Mouse (Mus musculus) MEL (cell line): ENCODE measurements at regions not wholly inside any gene's neighbourhood (a gene's known extent, or its start where the extent isn't known, plus 50 kb on each side); places are given as distances from the start of the nearest gene placed in this dataset.
A peak's percentile ranks its signal among the peaks of the same experiment; 100 is the strongest.

Experiments
- DNase-seq: peaks from one replicate; pipeline ENCODE4 v3.0.0; 2011; ENCODE audit warnings: low read depth, low spot score
- H3K27ac ChIP-seq: 2 replicates; pipeline ENCODE4 v1.5.1; 2012; ENCODE audit warnings: low read depth, mild to moderate bottlenecking, control low read depth, low read length, moderate library complexity; ENCODE audit not compliant: control insufficient read depth
- H3K27me3 ChIP-seq, 2 experiments: fragments of 150-350 bp in 1 of 2; sonication (generic) in 1 of 2; 2 replicates each; pipeline ENCODE4 v1.6.1; 2012; ENCODE audit warnings: low read length in 2 of 2, mild to moderate bottlenecking in 2 of 2, improper control_type of control experiment in 1 of 2, moderate library complexity in 1 of 2; ENCODE audit not compliant: insufficient read depth in 2 of 2, control insufficient read depth in 1 of 2
- H3K36me3 ChIP-seq, 2 experiments: 2 replicates each; pipeline ENCODE4 v1.6.1; 2012 to 2014; ENCODE audit warnings: low read length in 2 of 2, improper control_type of control experiment in 1 of 2, inconsistent platforms in 1 of 2, mild to moderate bottlenecking in 1 of 2; ENCODE audit not compliant: insufficient read depth in 2 of 2, control insufficient read depth in 1 of 2
- H3K4me1 ChIP-seq, 2 experiments: fragments of 150-350 bp in 1 of 2; sonication (generic) in 1 of 2; 2 replicates each; pipeline ENCODE4 v1.6.1; 2012; ENCODE audit warnings: low read length in 2 of 2, improper control_type of control experiment in 1 of 2, mild to moderate bottlenecking in 1 of 2; ENCODE audit not compliant: insufficient read depth in 2 of 2, control insufficient read depth in 1 of 2
- H3K4me3 ChIP-seq, 2 experiments: fragments of 150-350 bp in 1 of 2; sonication (generic) in 1 of 2; 2 replicates each; pipeline ENCODE4 v1.5.1; 2012; ENCODE audit warnings: low read depth in 2 of 2, low read length in 2 of 2, mild to moderate bottlenecking in 2 of 2, moderate library complexity in 2 of 2, control low read depth in 1 of 2, improper control_type of control experiment in 1 of 2; ENCODE audit not compliant: control insufficient read depth in 1 of 2, insufficient read depth in 1 of 2
- H3K79me2 ChIP-seq: 2 replicates; pipeline ENCODE4 v1.6.1; 2012; ENCODE audit warnings: mild to moderate bottlenecking, low read length, moderate library complexity; ENCODE audit not compliant: control insufficient read depth, poor library complexity, insufficient read depth
- H3K9ac ChIP-seq: 2 replicates; pipeline ENCODE4 v1.6.1; 2012; ENCODE audit warnings: low read depth, mild to moderate bottlenecking, control low read depth, low read length, moderate library complexity; ENCODE audit not compliant: control insufficient read depth, poor library complexity, severe bottlenecking
- H3K9me3 ChIP-seq: fragments of 150-350 bp; sonication (generic); replicated peaks from 2 replicates; pipeline ENCODE4 v1.6.1; 2012; ENCODE audit warnings: mild to moderate bottlenecking, low read length, improper control_type of control experiment, moderate library complexity; ENCODE audit not compliant: insufficient read depth
- BHLHE40 ChIP-seq: IDR thresholded peaks from 2 replicates; pipeline ENCODE4 v1.6.1; 2012; ENCODE audit warnings: low read depth, mild to moderate bottlenecking, inconsistent platforms, low read length, improper control_type of control experiment, borderline replicate concordance
- CHD1 ChIP-seq: IDR thresholded peaks from 2 replicates; pipeline ENCODE4 v1.6.1; 2012; ENCODE audit warnings: low read depth, mild to moderate bottlenecking, inconsistent platforms, low read length, improper control_type of control experiment
- CHD2 ChIP-seq: IDR thresholded peaks from 2 replicates; pipeline ENCODE4 v1.6.1; 2011; ENCODE audit warnings: low read length, improper control_type of control experiment
- CTCF ChIP-seq, 3 experiments: IDR thresholded peaks in 2 of 3; conservative IDR thresholded peaks in 1 of 3; 2 replicates each; pipeline ENCODE4 v1.5.1; 2011 to 2012; ENCODE audit warnings: low read length in 3 of 3, low read depth in 2 of 3, mild to moderate bottlenecking in 2 of 3, improper control_type of control experiment in 1 of 3, inconsistent platforms in 1 of 3, mixed read lengths in 1 of 3, moderate library complexity in 1 of 3; ENCODE audit not compliant: control insufficient read depth in 1 of 3, insufficient read depth in 1 of 3, poor library complexity in 1 of 3, severe bottlenecking in 1 of 3
- E2F4 ChIP-seq: IDR thresholded peaks from 2 replicates; pipeline ENCODE4 v1.6.1; 2011; ENCODE audit warnings: low read depth, low read length, improper control_type of control experiment, borderline replicate concordance
- ELF1 ChIP-seq: IDR thresholded peaks from 2 replicates; pipeline ENCODE4 v1.6.1; 2014; ENCODE audit warnings: low read depth, mild to moderate bottlenecking, inconsistent platforms, low read length, improper control_type of control experiment, moderate library complexity
- EP300 ChIP-seq, 2 experiments: IDR thresholded peaks; 2 replicates each; pipeline ENCODE4 v1.6.1; 2011; ENCODE audit warnings: improper control_type of control experiment in 2 of 2, low read length in 2 of 2, low read depth in 1 of 2, mild to moderate bottlenecking in 1 of 2
- ETS1 ChIP-seq: IDR thresholded peaks from 2 replicates; pipeline ENCODE4 v1.6.1; 2012; ENCODE audit warnings: low read depth, mild to moderate bottlenecking, inconsistent platforms, low read length, improper control_type of control experiment, moderate library complexity
- GATA1 ChIP-seq: IDR thresholded peaks from 2 replicates; pipeline ENCODE4 v1.6.1; 2011; ENCODE audit warnings: low read depth, low read length, improper control_type of control experiment
- KAT2A ChIP-seq: conservative IDR thresholded peaks from 2 replicates; pipeline ENCODE4 v1.6.1; 2012; ENCODE audit warnings: low read depth, low read length, improper control_type of control experiment, inconsistent platforms
- MYB ChIP-seq: IDR thresholded peaks from 2 replicates; pipeline ENCODE4 v1.6.1; 2011; ENCODE audit warnings: mild to moderate bottlenecking, low read depth, low read length, improper control_type of control experiment
- MYC ChIP-seq: IDR thresholded peaks from 2 replicates; pipeline ENCODE4 v1.6.1; 2011; ENCODE audit warnings: low read depth, mild to moderate bottlenecking, low read length, improper control_type of control experiment, moderate library complexity
- RAD21 ChIP-seq: IDR thresholded peaks from 2 replicates; pipeline ENCODE4 v1.6.1; 2011; ENCODE audit warnings: mild to moderate bottlenecking, low read depth, low read length, improper control_type of control experiment
- RCOR1 ChIP-seq: IDR thresholded peaks from 2 replicates; pipeline ENCODE4 v1.6.1; 2012; ENCODE audit warnings: low read depth, mild to moderate bottlenecking, inconsistent platforms, low read length, improper control_type of control experiment
- SIN3A ChIP-seq: IDR thresholded peaks from 2 replicates; pipeline ENCODE4 v1.6.1; 2012; ENCODE audit warnings: low read length, improper control_type of control experiment, inconsistent platforms
- SMC3 ChIP-seq: IDR thresholded peaks from 2 replicates; pipeline ENCODE4 v1.6.1; 2011; ENCODE audit warnings: low read depth, low read length, improper control_type of control experiment
- TAL1 ChIP-seq: IDR thresholded peaks from 2 replicates; pipeline ENCODE4 v1.6.1; 2012; ENCODE audit warnings: mild to moderate bottlenecking, inconsistent platforms, low read length, moderate library complexity, mixed read lengths
- TBP ChIP-seq: IDR thresholded peaks from 2 replicates; pipeline ENCODE4 v1.8.0; 2011; ENCODE audit warnings: low read depth, low read length, improper control_type of control experiment
- TCF12 ChIP-seq: IDR thresholded peaks from 2 replicates; pipeline ENCODE4 v1.6.1; 2014; ENCODE audit warnings: low read depth, mild to moderate bottlenecking, inconsistent platforms, low read length, improper control_type of control experiment, moderate library complexity
- ZC3H11A ChIP-seq: IDR thresholded peaks from 2 replicates; pipeline ENCODE4 v1.6.1; 2012; ENCODE audit warnings: low read depth, mild to moderate bottlenecking, inconsistent platforms, low read length, improper control_type of control experiment
- ZKSCAN1 ChIP-seq: IDR thresholded peaks from 2 replicates; pipeline ENCODE4 v1.6.1; 2012; ENCODE audit warnings: low read depth, mild to moderate bottlenecking, inconsistent platforms, low read length, improper control_type of control experiment, moderate library complexity
- ZNF384 ChIP-seq: IDR thresholded peaks from 2 replicates; pipeline ENCODE4 v1.6.1; 2012; ENCODE audit warnings: low read depth, mild to moderate bottlenecking, inconsistent platforms, low read length, improper control_type of control experiment

DNA sequence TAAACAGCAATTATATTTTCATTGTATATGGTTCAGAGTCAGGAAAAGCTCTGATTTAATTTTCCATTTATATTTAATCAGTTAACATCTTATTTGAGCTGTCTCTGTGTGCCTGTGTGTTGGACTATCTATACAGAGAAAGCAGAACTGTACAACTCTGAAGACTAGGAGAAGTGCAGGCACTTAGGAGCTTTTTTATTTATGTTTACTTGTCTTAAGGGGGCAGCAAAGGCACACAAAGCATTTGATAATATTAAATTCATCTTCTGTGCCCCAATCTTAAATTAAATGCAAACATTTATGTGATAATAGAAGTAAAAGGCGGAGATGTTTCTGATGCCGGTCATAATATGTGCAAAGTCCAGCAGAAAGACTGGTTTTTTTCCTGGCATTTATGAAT is 751.3 kb upstream of the Nudt12 start:
- Histone ChIP-seq H3K27me3 (no peaks in the 10 kb centered on the region), H3K9ac (no peak overlapping the region), H3K36me3 (peaks cover 0 to 12% of the 10 kb centered on the region in 2 experiments; a peak in 2 of 4 replicates), H3K79me2 (no peaks in the 10 kb centered on the region), H3K27ac (no peak overlapping the region), H3K4me3 (no peak overlapping the region), H3K9me3 (no peaks in the 10 kb centered on the region), H3K4me1 (peaks cover 4 to 14% of the 10 kb centered on the region in 2 experiments; a peak in 3 of 4 replicates)
- peak; percentile 67 for TF ChIP-seq SMC3
- no peak for TF ChIP-seq ELF1
- no peak for TF ChIP-seq KAT2A
- peak in 2 of 3 experiments; percentile 4 to 62; a peak in 2 of 6 replicates for TF ChIP-seq CTCF (IDR thresholded peaks at IDR 0.05 in 2 of 3, conservative IDR thresholded peaks at IDR 0.05 in 1 of 3; ENCODE audit: control insufficient read depth in 1 of 3, insufficient read depth in 1 of 3, low read depth in 2 of 3, low read length in 3 of 3, poor library complexity in 1 of 3, severe bottlenecking in 1 of 3)
- TF ChIP-seq ZC3H11A = peak; percentile 59
- no peak for TF ChIP-seq TCF12
- peak; percentile 91 for TF ChIP-seq RAD21
- peak; percentile 57 for DNase-seq

DNA sequence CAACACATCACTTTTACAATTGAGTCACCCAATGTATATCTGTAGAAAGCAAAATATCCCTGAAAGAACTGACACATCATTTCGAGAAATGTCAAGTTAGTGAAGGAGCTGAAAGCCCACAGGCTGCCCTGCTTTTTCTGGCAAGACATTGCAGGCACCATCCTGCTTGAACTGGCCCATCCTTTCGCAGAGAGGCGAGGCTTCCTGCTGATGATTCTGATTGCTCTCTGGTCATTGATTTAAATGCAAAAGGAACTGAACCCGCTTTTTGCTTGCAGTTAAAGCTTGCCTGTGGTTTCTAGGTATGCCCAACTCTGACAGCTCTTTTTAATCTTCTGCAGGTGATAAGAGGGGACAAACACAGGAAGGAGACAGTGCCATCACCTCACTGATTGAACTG is 748.9 kb upstream of the Nudt12 start:
- Histone ChIP-seq H3K9me3 (no peaks in the 10 kb centered on the region), H3K36me3 (peaks cover 0 to 16% of the 10 kb centered on the region in 2 experiments; a peak in 2 of 4 replicates), H3K27me3 (no peaks in the 10 kb centered on the region), H3K9ac (no peak overlapping the region), H3K27ac (no peak overlapping the region), H3K79me2 (no peaks in the 10 kb centered on the region), H3K4me3 (no peak overlapping the region), H3K4me1 (peaks cover 4 to 14% of the 10 kb centered on the region in 2 experiments; a peak in 3 of 4 replicates)
- TF ChIP-seq SIN3A (no peak), E2F4 (no peak)
- no peak for DNase-seq

DNA sequence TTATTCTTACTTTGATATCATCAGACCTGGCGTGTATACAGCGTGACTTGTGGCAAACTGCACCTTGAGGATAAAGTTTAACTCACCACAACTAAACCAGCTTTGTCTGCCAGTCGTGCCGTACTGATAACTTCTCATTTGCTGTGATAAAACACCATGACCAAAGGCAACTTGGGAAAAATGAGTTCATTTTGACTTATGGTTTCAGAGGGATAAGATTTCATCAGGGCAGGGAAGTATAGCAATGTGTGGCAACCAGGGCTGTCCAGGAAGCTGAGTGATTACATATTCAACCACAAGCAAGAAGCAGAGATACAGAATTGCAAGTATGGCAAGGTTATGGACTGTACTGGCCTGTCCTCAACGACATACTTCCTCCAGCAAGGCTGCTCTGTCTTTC is 747.7 kb upstream of the Nudt12 start:
- no peak overlapping the region for H3K4me3 ChIP-seq
- peak; percentile 80 for DNase-seq
- no peaks in the 10 kb centered on the region for H3K9me3 ChIP-seq
- peaks cover 4 to 14% of the 10 kb centered on the region in 2 experiments; a peak in 3 of 4 replicates for H3K4me1 ChIP-seq
- no peaks in the 10 kb centered on the region for H3K27me3 ChIP-seq
- peak overlapping the region; percentile 49 for H3K27ac ChIP-seq
- H3K36me3 ChIP-seq = peaks cover 0 to 16% of the 10 kb centered on the region in 2 experiments; a peak in 2 of 4 replicates
- no peak overlapping the region for H3K9ac ChIP-seq
- no peaks in the 10 kb centered on the region for H3K79me2 ChIP-seq
- no peak for TF ChIP-seq CHD2
- peak; percentile 94 for TF ChIP-seq TCF12
- TF ChIP-seq RAD21 = no peak; the same call in 1 of the 2 replicates
- TF ChIP-seq BHLHE40 = peak; percentile 93
- peak; percentile 59; the same call in 1 of the 2 replicates for TF ChIP-seq TBP
- peak; percentile 88 for TF ChIP-seq ETS1
- TF ChIP-seq MYC = 0 out of 2 replicates have a peak, but pooled peaks have one; percentile 50
- TF ChIP-seq KAT2A = no peak; the same call in 1 of the 2 replicates
- TF ChIP-seq EP300 (IDR thresholded peaks at IDR 0.05; ENCODE audit: low read depth in 1 of 2, low read length in 2 of 2) = peak; percentile 93 to 96
- no peak for TF ChIP-seq E2F4
- no peak for TF ChIP-seq ZKSCAN1
- TF ChIP-seq TAL1 = peak; percentile 76
- peak; percentile 95 for TF ChIP-seq GATA1
- TF ChIP-seq CHD1 = no peak
- TF ChIP-seq ZNF384 = no peak
- peak; percentile 95 for TF ChIP-seq RCOR1
- TF ChIP-seq MYB = no peak
